Mouse (Mus musculus) heart, postnatal 14 days (tissue): ENCODE results near the gene Tmem178b. TPM values are rescaled to one million over a fixed set of nuclear protein-coding genes. Genes with fewer than 3 reads are reported as not detected.

ENCODE experiments used
- DNase-seq, 2 experiments: peaks; one replicate each; pipeline ENCODE4 v3.0.0; 2021 to 2022
- intact Hi-C: fragments of 180-260 bp; cut with DNase I; formaldehyde crosslinking; loops from one replicate; pipeline ENCODE4 v1.15.1; 2025
- total RNA-seq, 2 experiments: library from RNA; stranded (reverse); gene quantifications; 2 replicates each; pipeline ENCODE4 v1.2.3; 2021

The Tmem178b gene
- total RNA-seq, 2 experiments from 2014 or later: 0.31 to 0.56 TPM

GRCm38 (mm10) chr6:40071007-40071406 is 197.9 kb downstream of the Tmem178b start:
- intact Hi-C loops: no loop called here
- DNase-seq: no peak

GRCm38 (mm10) chr6:40076089-40076488 is 203.0 kb downstream of the Tmem178b start:
- intact Hi-C loops: no loop called here
- DNase-seq: no peak

GRCm38 (mm10) chr6:40076670-40077313 is 203.7 kb downstream of the Tmem178b start:
- intact Hi-C loops: no loop called here
- DNase-seq: no peak

- no peak for DNase-seq
- intact Hi-C loops: no loop called here
Observed at GRCm38 (mm10) chr6:40078353-40078752, 205.3 kb downstream of the Tmem178b start.

- DNase-seq: no peak
- intact Hi-C loops: no loop called here
Observed at GRCm38 (mm10) chr6:40083726-40084125, 210.7 kb downstream of the Tmem178b start.

- DNase-seq: no peak
- intact Hi-C loops: no loop called here
Observed at GRCm38 (mm10) chr6:40091250-40091651, 218.2 kb downstream of the Tmem178b start.

- intact Hi-C loops: no loop called here
- no peak for DNase-seq
Observed at GRCm38 (mm10) chr6:40098498-40098897, 225.4 kb downstream of the Tmem178b start.

- intact Hi-C loops: no loop called here
- DNase-seq: no peak
Observed at GRCm38 (mm10) chr6:40101785-40102184, 228.7 kb downstream of the Tmem178b start.

- intact Hi-C loops: no loop called here
- no peak for DNase-seq
Observed at GRCm38 (mm10) chr6:40102863-40103262, 229.8 kb downstream of the Tmem178b start.

- no peak for DNase-seq
- intact Hi-C loops: no loop called here
Observed at GRCm38 (mm10) chr6:40110029-40110428, 237.0 kb downstream of the Tmem178b start.

GRCm38 (mm10) chr6:40110729-40111128 is 237.7 kb downstream of the Tmem178b start:
- intact Hi-C loops: no loop called here
- DNase-seq: no peak

GRCm38 (mm10) chr6:40112488-40112887 is 239.4 kb downstream of the Tmem178b start:
- intact Hi-C loops: no loop called here

GRCm38 (mm10) chr6:40116225-40116624 is 243.2 kb downstream of the Tmem178b start:
- intact Hi-C loops: no loop called here

More at GRCm38 (mm10) chr6:40112488-40112887, 239.4 kb downstream of the Tmem178b start:
- DNase-seq: no peak

GRCm38 (mm10) chr6:40120176-40120575 is 247.1 kb downstream of the Tmem178b start:
- intact Hi-C loops: no loop called here
- DNase-seq: no peak

More at GRCm38 (mm10) chr6:40116225-40116624, 243.2 kb downstream of the Tmem178b start:
- DNase-seq: no peak

GRCm38 (mm10) chr6:40121494-40121893 is 248.4 kb downstream of the Tmem178b start:
- intact Hi-C loops: no loop called here

GRCm38 (mm10) chr6:40123070-40123690 is 250.1 kb downstream of the Tmem178b start:
- DNase-seq: peak; percentile 2 to 10
- intact Hi-C loops: no loop called here

More at GRCm38 (mm10) chr6:40121494-40121893, 248.4 kb downstream of the Tmem178b start:
- no peak for DNase-seq

- no peak for DNase-seq
- intact Hi-C loops: no loop called here
Observed at GRCm38 (mm10) chr6:40123960-40124359, 250.9 kb downstream of the Tmem178b start.

GRCm38 (mm10) chr6:40128716-40129115 is 255.6 kb downstream of the Tmem178b start:
- no peak for DNase-seq
- intact Hi-C loops: no loop called here

GRCm38 (mm10) chr6:40131936-40132335 is 258.9 kb downstream of the Tmem178b start:
- intact Hi-C loops: no loop called here
- DNase-seq: no peak

GRCm38 (mm10) chr6:40133436-40133835 is 260.4 kb downstream of the Tmem178b start:
- no peak for DNase-seq
- intact Hi-C loops: no loop called here

- intact Hi-C loops: no loop called here
- no peak for DNase-seq
Observed at GRCm38 (mm10) chr6:40135716-40136115, 262.6 kb downstream of the Tmem178b start.

GRCm38 (mm10) chr6:40137346-40137745 is 264.3 kb downstream of the Tmem178b start:
- no peak for DNase-seq
- intact Hi-C loops: no loop called here
